Mouse (Mus musculus) myocyte (in vitro differentiated cells): ENCODE data around the gene Bnip3. TPM values are rescaled to one million over a fixed set of nuclear protein-coding genes. Genes with fewer than 3 reads are reported as not detected.

Experiments
- H3K27me3 ChIP-seq: one replicate; pipeline ENCODE4 v1.6.1; 2011; ENCODE audit not compliant: control insufficient read depth, insufficient read depth, insufficient read length
- H3K36me3 ChIP-seq: one replicate; pipeline ENCODE4 v1.6.1; 2011; ENCODE audit not compliant: control insufficient read depth, insufficient read depth
- H3K4me2 ChIP-seq: one replicate; pipeline ENCODE4 v1.6.1; 2011; ENCODE audit warnings: low read depth, control low read depth
- H3K4me3 ChIP-seq: one replicate; pipeline ENCODE4 v1.5.1; 2011; ENCODE audit warnings: mild to moderate bottlenecking, control low read depth, moderate library complexity
- H3K79me2 ChIP-seq: one replicate; pipeline ENCODE4 v1.6.1; 2011; ENCODE audit not compliant: control insufficient read depth, insufficient read depth
- H3ac ChIP-seq: one replicate; pipeline ENCODE4 v1.6.1; 2011; ENCODE audit not compliant: control insufficient read depth, insufficient read length
- CEBPB ChIP-seq: IDR thresholded peaks from 2 replicates; pipeline ENCODE4 v1.6.1; 2011; ENCODE audit warnings: mild to moderate bottlenecking, moderate library complexity; ENCODE audit not compliant: poor library complexity, insufficient read depth, severe bottlenecking
- E2F4 ChIP-seq: IDR thresholded peaks from one replicate; pipeline ENCODE4 v1.6.1; 2011; ENCODE audit warnings: mild to moderate bottlenecking, control low read depth, moderate library complexity; ENCODE audit not compliant: insufficient read depth
- MAX ChIP-seq: IDR thresholded peaks from one replicate; pipeline ENCODE4 v1.6.1; 2011; ENCODE audit warnings: low read depth, mild to moderate bottlenecking, control low read depth
- MYOD1 ChIP-seq, 3 experiments: IDR thresholded peaks; one replicate each; pipeline ENCODE4 v1.6.1; 2011; ENCODE audit warnings: control low read depth in 2 of 3, low read depth in 2 of 3, mild to moderate bottlenecking in 2 of 3, moderate library complexity in 1 of 3; ENCODE audit not compliant: insufficient read length in 2 of 3, control insufficient read depth in 1 of 3
- MYOG ChIP-seq, 3 experiments: IDR thresholded peaks; one replicate each; pipeline ENCODE4 v1.6.1; 2011; ENCODE audit warnings: control low read depth in 2 of 3, low read depth in 2 of 3, mild to moderate bottlenecking in 2 of 3; ENCODE audit not compliant: insufficient read length in 2 of 3, control insufficient read depth in 1 of 3, insufficient read depth in 1 of 3
- POLR2A ChIP-seq: IDR thresholded peaks from one replicate; pipeline ENCODE4 v1.6.1; 2011; ENCODE audit warnings: low read depth, mild to moderate bottlenecking, control low read depth, moderate library complexity; ENCODE audit not compliant: insufficient read length
- POLR2AphosphoS2 ChIP-seq: IDR thresholded peaks from one replicate; pipeline ENCODE4 v1.6.1; 2011; ENCODE audit warnings: low read depth, control low read depth; ENCODE audit not compliant: insufficient read length
- REST ChIP-seq: IDR thresholded peaks from one replicate; pipeline ENCODE4 v1.6.1; 2011; ENCODE audit warnings: mild to moderate bottlenecking, control low read depth, moderate library complexity; ENCODE audit not compliant: insufficient read depth, insufficient read length
- SRF ChIP-seq: IDR thresholded peaks from one replicate; pipeline ENCODE4 v1.6.1; 2011; ENCODE audit warnings: low read depth; ENCODE audit not compliant: control insufficient read depth, insufficient read length
- TCF12 ChIP-seq: IDR thresholded peaks from one replicate; pipeline ENCODE4 v1.6.1; 2011; ENCODE audit warnings: mild to moderate bottlenecking, control low read depth; ENCODE audit not compliant: poor library complexity, insufficient read depth, severe bottlenecking
- TCF3 ChIP-seq: IDR thresholded peaks from one replicate; pipeline ENCODE4 v1.6.1; 2011; ENCODE audit warnings: low read depth, control low read depth; ENCODE audit not compliant: insufficient read length
- USF1 ChIP-seq: IDR thresholded peaks from one replicate; pipeline ENCODE4 v1.6.1; 2011; ENCODE audit warnings: low read depth, mild to moderate bottlenecking, control low read depth, moderate library complexity
- polyA plus RNA-seq: library from polyadenylated mRNA; unstranded; fragments of >200 nt; fragmentation: generic; extraction: Trizol; gene quantifications from one replicate; pipeline ENCODE4 v1.2.1, GENCODE M21; 2012; ENCODE audit warnings: missing spikeins

Bnip3 gene
- polyA plus RNA-seq, 1 experiment, result 49.7 TPM

- no peak overlapping the region for H3ac ChIP-seq
- H3K27me3 ChIP-seq, result no peaks in the 10 kb centered on the region
- peaks cover 36% of the 10 kb centered on the region for H3K36me3 ChIP-seq
- TF ChIP-seq TCF3 (no peak), REST (no peak), MAX (no peak), MYOG (IDR thresholded peaks at IDR 0.05; ENCODE audit: control insufficient read depth in 1 of 3, insufficient read depth in 1 of 3, insufficient read length in 2 of 3, low read depth in 2 of 3) (no peak), MYOD1 (IDR thresholded peaks at IDR 0.05; ENCODE audit: control insufficient read depth in 1 of 3, insufficient read length in 2 of 3, low read depth in 2 of 3) (no peak), SRF (no peak), USF1 (no peak), POLR2AphosphoS2 (no peak), E2F4 (no peak), POLR2A (no peak), CEBPB (no peak)
- no peak overlapping the region for H3K4me2 ChIP-seq
- H3K4me3 ChIP-seq, result no peak overlapping the region
- H3K79me2 ChIP-seq, result peaks cover 15% of the 10 kb centered on the region
Observed at GRCm38 (mm10) chr7:138898122-138898521, 11.2 kb downstream of the Bnip3 start.

- no peak overlapping the region for H3K4me3 ChIP-seq
- H3K4me2 ChIP-seq, result no peak overlapping the region
- TF ChIP-seq SRF, result no peak
- no peak for TF ChIP-seq E2F4
- no peak for TF ChIP-seq POLR2A
- no peak for TF ChIP-seq POLR2AphosphoS2
- no peak for TF ChIP-seq USF1
- no peak for TF ChIP-seq TCF12
- no peak for TF ChIP-seq MAX
- no peak for TF ChIP-seq REST
- no peak for TF ChIP-seq MYOG (IDR thresholded peaks at IDR 0.05; ENCODE audit: control insufficient read depth in 1 of 3, insufficient read depth in 1 of 3, insufficient read length in 2 of 3, low read depth in 2 of 3)
- no peak overlapping the region for H3ac ChIP-seq
- no peaks in the 10 kb centered on the region for H3K27me3 ChIP-seq
- peaks cover 11% of the 10 kb centered on the region for H3K36me3 ChIP-seq
- no peaks in the 10 kb centered on the region for H3K79me2 ChIP-seq
Observed at GRCm38 (mm10) chr7:138885365-138886289, 23.7 kb downstream of the Bnip3 start.

GRCm38 (mm10) chr7:138883724-138884123, 25.6 kb downstream of the Bnip3 start:
- no peak overlapping the region for H3ac ChIP-seq
- no peaks in the 10 kb centered on the region for H3K79me2 ChIP-seq
- H3K4me3 ChIP-seq, result no peak overlapping the region
- TF ChIP-seq POLR2AphosphoS2 (peak; percentile 67), SRF (no peak)
- H3K4me2 ChIP-seq, result no peak overlapping the region
- peaks cover 25% of the 10 kb centered on the region for H3K36me3 ChIP-seq
- no peaks in the 10 kb centered on the region for H3K27me3 ChIP-seq

- H3K79me2 ChIP-seq, result peaks cover 3% of the 10 kb centered on the region
- H3K27me3 ChIP-seq, result no peaks in the 10 kb centered on the region
- no peak overlapping the region for H3ac ChIP-seq
- no peak overlapping the region for H3K4me2 ChIP-seq
- no peak overlapping the region for H3K4me3 ChIP-seq
- TF ChIP-seq TCF3 (no peak), REST (no peak), POLR2AphosphoS2 (no peak), SRF (no peak), POLR2A (no peak), USF1 (no peak), CEBPB (no peak), MYOG (IDR thresholded peaks at IDR 0.05; ENCODE audit: control insufficient read depth in 1 of 3, insufficient read depth in 1 of 3, insufficient read length in 2 of 3, low read depth in 2 of 3) (no peak), TCF12 (no peak), MAX (no peak), E2F4 (no peak), MYOD1 (IDR thresholded peaks at IDR 0.05; ENCODE audit: control insufficient read depth in 1 of 3, insufficient read length in 2 of 3, low read depth in 2 of 3) (no peak)
- peaks cover 51% of the 10 kb centered on the region for H3K36me3 ChIP-seq
Observed at GRCm38 (mm10) chr7:138875031-138875430, 34.3 kb downstream of the Bnip3 start.

- TF ChIP-seq REST (no peak), POLR2AphosphoS2 (no peak), SRF (no peak), MYOG (IDR thresholded peaks at IDR 0.05; ENCODE audit: control insufficient read depth in 1 of 3, insufficient read depth in 1 of 3, insufficient read length in 2 of 3, low read depth in 2 of 3) (no peak)
- Histone ChIP-seq H3K27me3 (no peaks in the 10 kb centered on the region), H3K4me2 (no peak overlapping the region), H3ac (no peak overlapping the region), H3K4me3 (no peak overlapping the region), H3K36me3 (peaks cover 35% of the 10 kb centered on the region), H3K79me2 (peaks cover 3% of the 10 kb centered on the region)
Observed at GRCm38 (mm10) chr7:138872956-138873355, 36.4 kb downstream of the Bnip3 start.
